Comparison of ENCODE assay signal across 9 mouse cellular contexts in the genomic region with DNA sequence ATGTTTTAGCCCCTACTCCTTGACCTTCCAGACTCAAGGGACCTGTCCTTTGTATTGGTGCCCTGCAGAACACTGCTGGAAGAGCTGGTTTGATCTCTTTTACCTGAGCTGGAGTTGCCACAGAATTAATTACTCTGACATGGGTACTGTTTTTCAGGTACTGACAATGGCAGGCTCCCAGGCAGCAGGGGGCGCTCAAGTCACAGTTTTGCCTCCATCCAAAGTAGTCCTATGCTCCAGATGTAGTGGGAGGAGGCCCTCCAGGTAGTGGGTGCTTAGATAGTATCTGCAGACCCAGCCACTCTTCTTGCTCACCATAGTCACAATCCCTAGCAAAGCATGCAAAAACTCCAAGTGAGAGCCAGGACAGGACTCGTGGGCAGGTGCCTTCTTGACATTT. TPM values are rescaled to one million over a fixed set of nuclear protein-coding genes. Genes with fewer than 3 reads are reported as not detected.
DNase-seq lines count a peak whose midpoint lies in the region; ATAC-seq and TF ChIP-seq lines count a peak whose summit lies in the region.
"Had no signal": no experiment of that assay in that cellular context is flagged by ENCODE, and none has a peak within 500 bp of the region (broad histone marks: within the 10 kb centered on the region; RNA-seq: fewer than 3 reads in every experiment).

No protein-coding gene starts in this region.

- 41% methylated on average over 2 of the region's 2 CpGs for WGBS in lung, embryonic 14.5 days

- peaks cover 45% of the 10 kb centered on the region for H3K36me3 ChIP-seq in lung, embryonic 14.5 days (ENCODE audit: insufficient read depth)

- no peak overlapping the region for H3K27ac ChIP-seq in layer of hippocampus, adult 2 months
- no peak overlapping the region for H3K27ac ChIP-seq in lung, embryonic 14.5 days (ENCODE audit: low read depth)
- H3K27ac ChIP-seq: hindbrain, embryonic 15.5 days had no signal

- H3K9ac ChIP-seq in lung, embryonic 14.5 days = no peak overlapping the region
- H3K9ac ChIP-seq: hindbrain, embryonic 15.5 days had no signal

- DNase-seq in CD8-positive naive resting alpha-beta T cell, adult 2 months (ENCODE audit: low read depth in 2 of 2, low spot score in 2 of 2) = peak; percentile 33 to 53
- DNase-seq in cerebellum, postnatal 4 days (ENCODE audit: low spot score in 2 of 2) = peak; percentile 65 to 67
- peak; percentile 75 for DNase-seq in heart, adult 8-10 months (ENCODE audit: low spot score)
- DNase-seq in layer of hippocampus, adult 2 months (ENCODE audit: low spot score in 2 of 2) = peak; percentile 64 to 83
- peak; percentile 78 for DNase-seq in lung, embryonic 14.5 days
- peak; percentile 70 to 82 for DNase-seq in right cerebral cortex, postnatal 10 days (ENCODE audit: low spot score in 2 of 2)
- DNase-seq in urinary bladder, adult 2 months (ENCODE audit: low spot score) = peak; percentile 79

- H3K4me3 ChIP-seq in layer of hippocampus, adult 2 months = no peak overlapping the region
- H3K4me3 ChIP-seq in lung, embryonic 14.5 days (ENCODE audit: low read depth, low read length) = no peak overlapping the region
- H3K4me3 ChIP-seq: hindbrain, embryonic 15.5 days had no signal

- peak; percentile 97 for TF ChIP-seq CTCF in layer of hippocampus, adult 2 months (conservative IDR thresholded peaks at IDR 0.05)
- peak; percentile 78 for TF ChIP-seq CTCF in lung, embryonic 14.5 days (IDR thresholded peaks at IDR 0.05; ENCODE audit: low read depth)

- no peak overlapping the region for H3K4me2 ChIP-seq in lung, embryonic 14.5 days
- H3K4me2 ChIP-seq: hindbrain, embryonic 15.5 days had no signal

- ATAC-seq in activated CD4-positive, CD25-positive, alpha-beta regulatory T cell, adult 4 months = peak; percentile 32
- ATAC-seq in lung, embryonic 14.5 days (ENCODE audit: insufficient read depth) = no peak

- no peaks in the 10 kb centered on the region for H3K27me3 ChIP-seq in lung, embryonic 14.5 days (ENCODE audit: insufficient read depth, low read length)
- H3K27me3 ChIP-seq: hindbrain, embryonic 15.5 days had no signal

- no peaks in the 10 kb centered on the region for H3K9me3 ChIP-seq in lung, embryonic 14.5 days (ENCODE audit: low read depth, low read length)
- H3K9me3 ChIP-seq: hindbrain, embryonic 15.5 days had no signal

- H3K4me1 ChIP-seq in lung, embryonic 14.5 days (ENCODE audit: insufficient read depth) = no peaks in the 10 kb centered on the region

RNA-seq across cellular contexts. Expression of a gene that starts 36.6 kb away (rescaled TPM):
- polyA plus RNA-seq in activated CD4-positive, CD25-positive, alpha-beta regulatory T cell, adult 4 months (2017; shearing (Covaris generic)) = 1 to 10 TPM; 4.8 to 7.8 TPM
- total RNA-seq in heart, adult 8-10 months (2022) = 10 to 100 TPM; 14.3 to 18.7 (median 17.6) TPM
- total RNA-seq in layer of hippocampus, adult 2 months (2021) = 10 to 100 TPM; 43.2 to 52.5 TPM
- polyA plus RNA-seq in lung, embryonic 14.5 days (2014; fragmentation: Nextera tagmentation; extraction: Ambion mirVana) = 26.6 and 31.4 TPM in 2 replicates
- 44.3 and 46.5 TPM in 2 replicates for polyA plus RNA-seq in urinary bladder, adult 2 months (2012; rRNA removed)

RNA-seq across cellular contexts. Expression of a gene that starts 55.4 kb away (rescaled TPM):
- polyA plus RNA-seq in activated CD4-positive, CD25-positive, alpha-beta regulatory T cell, adult 4 months (2017; shearing (Covaris generic)) = 1 to 10 TPM; 3.9 to 5.2 TPM
- total RNA-seq in heart, adult 8-10 months (2022) = under 1 TPM; 0.26 to 0.75 (median 0.47) TPM
- total RNA-seq in layer of hippocampus, adult 2 months (2021) = 1 to 10 TPM; 1.5 to 1.8 TPM
- 0.37 TPM in 1 of 2 replicates, not detected in the other for polyA plus RNA-seq in lung, embryonic 14.5 days (2014; fragmentation: Nextera tagmentation; extraction: Ambion mirVana)
- polyA plus RNA-seq in urinary bladder, adult 2 months (2012; rRNA removed) = 8.2 and 12.5 TPM in 2 replicates
